Mouse (Mus musculus) cerebellum, postnatal 36 days (tissue): ENCODE results near the gene Apbb2.
"Not testable (repeated sequence)": the region's sequence is repeated elsewhere in the genome, so short reads cannot be mapped to it uniquely, and the experiment has no call there.

Experiments
- DNase-seq, 2 experiments: peaks; one replicate each; pipeline ENCODE4 v3.0.0; 2021 to 2022; ENCODE audit warnings: mixed read lengths in 2 of 2

Apbb2 gene

DNA sequence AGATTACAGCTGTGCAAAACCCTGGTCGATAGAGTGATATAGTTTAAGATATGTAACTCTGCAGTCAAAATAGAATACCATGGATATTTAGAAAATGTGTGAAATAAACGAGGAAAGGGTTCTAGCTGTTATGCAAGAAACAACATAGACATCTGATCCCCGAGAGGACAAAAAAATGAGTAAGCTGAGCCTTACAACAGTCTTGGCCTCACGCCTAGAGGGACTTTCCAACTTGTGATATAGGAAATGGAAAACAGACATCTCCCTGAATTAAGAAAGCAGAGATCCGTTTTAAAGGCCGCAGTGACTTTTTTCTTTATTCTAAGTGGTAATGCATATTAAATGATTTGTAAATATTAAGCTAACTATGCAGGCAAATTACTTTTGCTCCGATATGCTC lies 349.0 kb downstream of the Apbb2 start:
- DNase-seq = no peak

DNA sequence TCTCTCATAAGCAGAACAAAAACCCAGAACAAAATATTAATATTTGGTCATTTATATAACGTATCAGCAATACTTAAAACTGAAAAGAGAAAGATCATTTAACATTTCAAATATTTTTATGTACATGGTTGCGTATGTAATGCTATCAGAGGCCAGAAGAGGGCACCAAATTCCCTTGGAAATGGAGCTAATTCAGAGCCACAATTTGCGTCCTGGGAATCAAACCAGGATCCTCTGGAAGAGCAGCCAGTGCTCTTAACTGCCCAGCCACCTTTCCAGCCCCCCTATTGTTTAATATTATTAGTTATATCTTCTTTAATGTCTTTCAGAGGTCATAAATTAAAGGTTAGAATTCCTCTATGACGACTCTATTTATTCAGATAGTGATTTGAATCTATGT lies 355.2 kb downstream of the Apbb2 start:
- DNase-seq = peak; percentile 9 to 23

DNA sequence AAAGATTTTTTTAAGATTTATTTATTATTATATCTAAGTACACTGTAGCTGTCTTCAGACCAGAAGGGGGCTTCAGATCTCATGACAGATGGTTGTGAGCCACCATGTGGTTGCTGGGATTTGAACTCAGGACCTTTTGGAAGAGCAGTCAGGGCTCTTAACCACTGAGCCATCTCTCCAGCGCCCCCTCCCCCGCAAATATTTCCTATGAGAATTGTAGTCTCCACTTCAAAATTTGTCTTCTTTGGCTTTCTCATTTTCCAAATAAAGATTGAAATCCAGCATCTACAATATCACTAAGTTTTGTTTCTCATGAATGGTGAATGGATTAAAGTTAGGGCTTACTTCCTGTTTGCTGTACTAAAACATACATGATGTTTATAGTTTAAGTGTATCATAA lies 356.1 kb downstream of the Apbb2 start:
- DNase-seq = no peak

DNA sequence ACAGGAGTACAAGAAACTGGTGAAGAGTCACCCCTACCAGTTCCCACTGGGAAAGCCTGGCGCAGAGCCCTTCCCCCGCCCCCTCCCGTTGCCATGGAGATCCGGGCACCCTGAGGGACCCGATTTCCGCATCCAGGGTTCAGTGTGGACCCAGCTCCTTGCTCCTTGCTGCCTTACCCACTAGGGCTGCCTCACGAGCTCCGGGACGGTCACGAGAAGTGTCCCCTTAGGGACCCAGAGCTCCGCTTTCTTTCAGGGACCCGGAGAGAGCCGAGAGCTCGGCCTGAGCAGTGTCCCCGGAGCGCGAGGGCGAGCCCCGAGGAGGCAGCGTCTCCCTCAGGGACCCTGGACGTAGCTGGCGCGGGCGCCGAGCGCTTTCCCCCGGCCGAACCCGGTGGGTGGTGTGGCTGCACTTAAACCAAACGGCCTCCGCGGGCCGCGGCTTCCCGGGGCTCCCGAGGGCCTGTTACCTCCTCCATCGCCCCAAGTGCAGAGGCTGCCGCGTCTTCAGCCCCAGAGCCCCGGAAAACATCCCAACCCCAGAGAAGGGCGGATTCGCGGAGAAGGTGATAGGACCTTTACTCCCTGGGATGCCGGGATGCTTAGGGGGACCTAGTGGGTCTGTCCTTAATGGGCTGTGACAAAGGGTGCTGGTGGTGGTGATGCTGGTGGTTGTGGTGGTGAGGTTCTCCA lies 358.7 kb downstream of the Apbb2 start, which contains the start of gene Nsun7:
Nsun7 (plus strand) TSS at position 142 of the 693 bp plus-strand sequence.
- peak; percentile 56 to 59 for DNase-seq

DNA sequence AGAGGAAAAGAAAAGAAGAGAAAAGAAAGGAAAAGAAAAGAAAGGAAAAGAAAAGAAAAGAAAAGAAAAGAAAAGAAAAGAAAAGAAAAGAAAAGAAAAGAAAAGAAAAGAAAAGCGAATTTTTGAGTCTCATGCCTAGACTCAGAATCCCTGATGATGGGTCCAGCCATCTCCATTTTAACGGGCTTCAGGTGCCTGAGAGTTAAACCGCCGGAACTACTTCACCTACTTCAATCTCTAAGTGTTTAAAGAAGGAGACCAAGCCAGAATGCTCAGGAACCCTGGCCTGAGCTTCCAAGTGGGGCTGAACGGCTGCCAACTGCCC lies 359.2 kb downstream of the Apbb2 start:
- DNase-seq = not testable (repeated sequence)

DNA sequence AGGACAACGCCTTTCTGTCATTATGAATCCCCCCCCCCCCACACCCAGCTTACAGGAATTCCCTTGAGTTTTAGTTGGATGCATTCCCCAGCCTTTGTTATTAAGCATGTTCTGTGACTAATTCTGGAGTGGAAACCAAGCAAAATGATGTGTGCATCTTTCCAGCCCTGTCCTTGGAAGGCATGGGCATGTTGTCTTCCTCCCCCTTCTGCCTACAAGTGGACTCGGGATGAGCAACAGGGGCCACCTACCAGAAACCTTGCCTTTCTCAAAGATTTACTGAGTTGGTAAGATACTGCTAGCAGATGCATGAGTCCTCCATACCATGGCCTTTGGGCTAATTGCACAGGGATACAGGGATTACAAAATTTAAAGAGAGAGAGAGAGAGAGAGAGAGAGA lies 359.6 kb downstream of the Apbb2 start:
- DNase-seq = no peak

DNA sequence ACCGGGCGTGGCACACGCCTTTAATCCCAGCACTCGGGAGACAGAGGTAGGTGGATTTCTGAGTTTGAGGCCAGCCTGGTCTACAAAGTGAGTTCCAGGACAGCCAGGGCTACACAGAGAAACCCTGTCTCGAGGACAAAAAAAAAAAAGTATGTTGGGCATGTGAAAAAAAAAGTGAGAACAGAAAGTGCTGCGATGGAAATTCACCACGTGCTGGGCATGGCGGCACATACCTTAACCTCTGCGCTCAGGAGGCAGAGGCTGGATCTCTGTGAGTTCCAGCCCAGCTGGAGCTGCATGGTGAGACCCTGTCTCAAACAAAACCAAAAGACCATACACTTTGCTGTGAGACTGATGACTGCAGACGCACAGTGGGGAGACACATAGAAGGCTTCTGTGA lies 363.5 kb downstream of the Apbb2 start:
- no peak for DNase-seq

DNA sequence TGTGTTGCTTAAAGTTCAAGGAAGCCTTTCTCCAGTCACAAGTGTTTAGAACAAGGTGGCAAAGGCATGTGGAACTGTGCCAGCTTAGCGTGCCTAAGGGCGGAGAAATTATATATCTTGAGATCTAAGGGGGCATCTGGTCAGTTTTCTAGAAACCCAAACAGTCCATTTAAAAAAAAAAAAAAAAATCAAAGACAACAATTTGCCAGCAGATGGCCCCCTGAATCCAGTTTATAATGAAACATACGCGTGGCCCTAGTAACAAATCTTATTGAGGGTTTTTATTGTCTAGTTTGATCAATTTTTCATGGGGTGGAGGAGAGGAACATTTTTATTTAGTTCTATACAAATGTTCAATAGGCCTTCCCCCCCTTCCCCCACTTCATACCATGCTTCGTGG lies 365.4 kb downstream of the Apbb2 start:
- no peak for DNase-seq
